25 mouse cellular contexts compared by ENCODE assay signal in the genomic region with DNA sequence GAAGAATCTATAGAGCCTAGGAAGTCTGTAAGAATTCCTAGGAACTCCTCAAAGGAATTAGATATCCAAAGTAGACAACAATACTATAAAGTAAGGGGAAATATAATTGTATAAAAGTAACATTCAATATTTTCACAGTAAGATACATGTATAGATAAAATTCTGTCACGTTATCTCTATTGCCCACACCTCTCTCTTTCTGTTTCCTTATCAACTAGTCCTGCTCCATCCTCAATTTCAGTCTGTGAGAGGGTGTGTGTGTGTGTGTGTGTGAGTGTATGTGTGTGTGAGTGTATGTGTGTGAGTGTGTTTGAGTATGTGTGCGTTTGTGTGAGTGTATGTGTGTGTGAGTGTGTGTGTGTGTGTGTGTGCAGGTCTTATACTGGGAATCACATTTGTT.
"Had no signal": no experiment of that assay in that cellular context is flagged by ENCODE, and none has a peak within 500 bp of the region (broad histone marks: within the 10 kb centered on the region; RNA-seq: fewer than 3 reads in every experiment).

No protein-coding gene starts in this region.

- H3K4me1 ChIP-seq: embryonic facial prominence, embryonic 10.5 days; embryonic facial prominence, embryonic 12.5 days; embryonic facial prominence, embryonic 13.5 days; embryonic facial prominence, embryonic 15.5 days; forebrain, embryonic 10.5 days; forebrain, embryonic 12.5 days; forebrain, embryonic 13.5 days; forebrain, embryonic 15.5 days had no signal

- H3K27ac ChIP-seq: embryonic facial prominence, embryonic 10.5 days; embryonic facial prominence, embryonic 12.5 days; embryonic facial prominence, embryonic 13.5 days; embryonic facial prominence, embryonic 15.5 days; forebrain, embryonic 10.5 days; forebrain, embryonic 12.5 days; forebrain, embryonic 13.5 days; forebrain, embryonic 15.5 days; gastrocnemius, adult 2 months; heart, adult 2 months had no signal

- DNase-seq: cerebellum, adult 9-10 months; cerebellum, adult 9-11 months; cerebellum, postnatal 10 days; cerebellum, postnatal 14 days; cerebellum, postnatal 25 days; cerebellum, postnatal 36 days; embryo, embryonic 11 days; forebrain, postnatal 0 days; gastrocnemius, adult 2 months; gastrocnemius, postnatal 10 days; gastrocnemius, postnatal 14 days; gastrocnemius, postnatal 25 days; gastrocnemius, postnatal 36 days; heart, adult 11 months; heart, adult 18-20 months; heart, adult 2 months had no signal

- H3K27me3 ChIP-seq: embryonic facial prominence, embryonic 12.5 days; embryonic facial prominence, embryonic 13.5 days; embryonic facial prominence, embryonic 15.5 days; forebrain, embryonic 12.5 days; forebrain, embryonic 13.5 days; forebrain, embryonic 15.5 days had no signal

- H3K9me3 ChIP-seq: embryonic facial prominence, embryonic 10.5 days; embryonic facial prominence, embryonic 12.5 days; embryonic facial prominence, embryonic 13.5 days; embryonic facial prominence, embryonic 15.5 days; forebrain, embryonic 10.5 days; forebrain, embryonic 12.5 days; forebrain, embryonic 13.5 days; forebrain, embryonic 15.5 days had no signal

- H3K4me3 ChIP-seq: embryonic facial prominence, embryonic 10.5 days; embryonic facial prominence, embryonic 12.5 days; embryonic facial prominence, embryonic 13.5 days; embryonic facial prominence, embryonic 15.5 days; erythroblast, embryonic 14.5 days; forebrain, embryonic 10.5 days; forebrain, embryonic 12.5 days; forebrain, embryonic 13.5 days; forebrain, embryonic 15.5 days; gastrocnemius, adult 2 months; heart, adult 2 months had no signal

- H3K9ac ChIP-seq: embryonic facial prominence, embryonic 12.5 days; embryonic facial prominence, embryonic 13.5 days; embryonic facial prominence, embryonic 15.5 days; forebrain, embryonic 12.5 days; forebrain, embryonic 13.5 days; forebrain, embryonic 15.5 days; forebrain, postnatal 0 days had no signal

- H3K36me3 ChIP-seq: embryonic facial prominence, embryonic 10.5 days; embryonic facial prominence, embryonic 12.5 days; embryonic facial prominence, embryonic 13.5 days; embryonic facial prominence, embryonic 15.5 days; forebrain, embryonic 10.5 days; forebrain, embryonic 12.5 days; forebrain, embryonic 15.5 days had no signal
